Mouse (Mus musculus): Measurements from ENCODE around the gene Tsc22d3. TPM values are rescaled to one million over a fixed set of nuclear protein-coding genes. Genes with fewer than 3 reads are reported as not detected.
"Not testable (repeated sequence)": the region's sequence is repeated elsewhere in the genome, so short reads cannot be mapped to it uniquely, and the experiment has no call there.

Tsc22d3 gene
- polyA plus RNA-seq, 1 experiment from 2014 or later, result 223 TPM

DNA sequence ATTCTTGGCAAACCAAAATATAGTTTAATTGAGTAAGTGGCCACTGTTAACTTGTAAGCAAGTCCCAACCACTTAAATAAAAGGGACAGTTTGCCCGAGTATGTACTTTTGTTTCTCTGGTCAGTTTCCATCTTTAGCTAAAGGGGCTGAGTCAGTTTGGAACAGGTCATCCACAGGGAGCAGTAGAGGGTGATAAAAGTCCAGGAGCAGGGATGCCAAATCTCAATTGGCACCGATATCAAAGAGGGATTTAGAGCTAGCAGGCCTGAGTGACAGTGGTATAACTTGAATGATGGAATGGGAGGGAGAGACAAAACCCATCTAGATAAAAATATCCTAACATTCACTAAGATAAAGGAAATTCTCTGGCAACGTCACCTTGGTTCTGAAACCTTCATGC, 45.0 kb downstream of the Tsc22d3 start:
- H3K9me3 ChIP-seq (replicated peaks; ENCODE audit: control insufficient read depth, low read length), result no peaks in the 10 kb centered on the region
- peaks cover 25% of the 10 kb centered on the region for H3K4me1 ChIP-seq (ENCODE audit: control insufficient read depth, insufficient read depth, low read length)
- H3K4me3 ChIP-seq (ENCODE audit: low read length), result no peak overlapping the region
- no peaks in the 10 kb centered on the region for H3K36me3 ChIP-seq (ENCODE audit: control insufficient read depth, insufficient read depth)
- H3K27ac ChIP-seq (ENCODE audit: low read length), result peak overlapping the region; percentile 65
- no peak overlapping the region for H3K9ac ChIP-seq (ENCODE audit: low read length)
- WGBS, result 40% methylated on average over 3 of the region's 3 CpGs
- H3K4me2 ChIP-seq (ENCODE audit: low read depth, low read length), result no peak overlapping the region
- H3K27me3 ChIP-seq (ENCODE audit: control insufficient read depth, insufficient read depth, low read length), result 0 out of 2 replicates have a peak, but pooled peaks cover 2% of the 10 kb centered on the region
- ATAC-seq (replicated peaks; ENCODE audit: extremely low read depth, insufficient read depth, low FRiP score), result no peak

DNA sequence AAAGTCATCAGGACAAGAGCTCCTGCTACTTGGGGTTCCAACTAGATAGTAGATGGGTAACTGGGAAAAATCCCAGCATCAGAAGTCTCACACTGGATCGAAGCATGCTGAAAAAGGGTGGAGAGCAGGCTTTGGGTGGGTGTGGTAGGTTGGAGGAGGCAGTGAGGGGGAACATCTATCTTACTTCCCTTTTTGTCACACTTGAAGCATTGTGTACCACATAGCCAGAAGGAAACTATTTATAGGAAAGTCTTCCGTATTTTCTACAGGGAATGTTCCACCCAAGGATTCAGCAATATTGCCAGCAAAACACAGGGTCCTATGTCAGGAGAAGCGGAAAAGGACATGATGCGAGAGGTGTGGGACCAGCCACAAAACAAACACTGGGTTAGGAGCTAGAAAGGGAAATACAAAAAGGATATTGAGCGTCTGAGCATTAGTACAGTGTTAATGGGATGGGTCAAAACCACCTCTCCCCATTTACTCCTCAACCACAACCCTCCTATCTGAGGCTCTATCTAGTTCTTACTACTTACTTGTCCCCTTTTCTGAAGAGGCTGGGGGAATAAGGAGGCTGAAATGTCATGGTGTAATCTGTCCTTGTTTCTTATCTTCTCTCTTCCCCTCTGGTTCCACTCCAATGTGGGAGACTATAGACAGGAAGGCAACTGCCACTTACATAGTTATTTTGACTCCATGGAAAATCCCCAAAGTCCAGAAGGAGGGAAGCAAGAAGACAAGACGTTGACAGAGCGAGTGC, 52.6 kb downstream of the Tsc22d3 start:
- Histone ChIP-seq H3K4me2 (ENCODE audit: low read depth, low read length) (no peak overlapping the region), H3K4me1 (ENCODE audit: control insufficient read depth, insufficient read depth, low read length) (peaks cover 6% of the 10 kb centered on the region; the same call in 1 of the 2 replicates), H3K9ac (ENCODE audit: low read length) (no peak overlapping the region), H3K4me3 (ENCODE audit: low read length) (no peak overlapping the region), H3K9me3 (replicated peaks; ENCODE audit: control insufficient read depth, low read length) (no peaks in the 10 kb centered on the region), H3K27me3 (ENCODE audit: control insufficient read depth, insufficient read depth, low read length) (no peaks in the 10 kb centered on the region; the same call in 1 of the 2 replicates), H3K27ac (ENCODE audit: low read length) (peak overlapping the region; percentile 51), H3K36me3 (ENCODE audit: control insufficient read depth, insufficient read depth) (no peaks in the 10 kb centered on the region)
- 51% methylated on average over 7 of the region's 7 CpGs for WGBS
- no peak for ATAC-seq (replicated peaks; ENCODE audit: extremely low read depth, insufficient read depth, low FRiP score)

DNA sequence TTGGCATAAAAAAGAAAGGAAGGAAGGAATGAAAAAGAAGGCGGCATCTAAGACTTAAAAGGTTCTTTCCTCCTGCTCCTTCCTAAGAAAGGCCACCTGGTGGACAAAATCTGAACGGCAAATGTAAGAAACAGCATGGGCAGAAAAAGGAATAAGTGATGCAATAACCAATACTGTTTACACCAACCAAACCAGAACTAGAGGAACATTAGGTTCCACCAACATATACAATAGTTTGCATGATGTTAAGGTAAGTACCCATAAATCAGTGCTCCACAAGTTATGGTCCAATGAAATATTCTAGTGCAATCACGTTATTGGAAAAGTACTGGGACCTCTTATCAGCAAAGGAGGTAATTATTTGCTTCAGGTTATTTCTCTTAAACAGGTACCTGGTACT, 55.7 kb downstream of the Tsc22d3 start:
- Histone ChIP-seq H3K4me1 (ENCODE audit: control insufficient read depth, insufficient read depth, low read length) (peaks cover 9% of the 10 kb centered on the region; the same call in 1 of the 2 replicates), H3K4me3 (ENCODE audit: low read length) (no peak overlapping the region), H3K27ac (ENCODE audit: low read length) (no peak overlapping the region), H3K9ac (ENCODE audit: low read length) (no peak overlapping the region), H3K4me2 (ENCODE audit: low read depth, low read length) (no peak overlapping the region), H3K27me3 (ENCODE audit: control insufficient read depth, insufficient read depth, low read length) (no peaks in the 10 kb centered on the region; the same call in 1 of the 2 replicates), H3K9me3 (replicated peaks; ENCODE audit: control insufficient read depth, low read length) (no peaks in the 10 kb centered on the region), H3K36me3 (ENCODE audit: control insufficient read depth, insufficient read depth) (no peaks in the 10 kb centered on the region)
- ATAC-seq (replicated peaks; ENCODE audit: extremely low read depth, insufficient read depth, low FRiP score), result no peak
- 34% methylated on average over 3 of the region's 3 CpGs for WGBS

DNA sequence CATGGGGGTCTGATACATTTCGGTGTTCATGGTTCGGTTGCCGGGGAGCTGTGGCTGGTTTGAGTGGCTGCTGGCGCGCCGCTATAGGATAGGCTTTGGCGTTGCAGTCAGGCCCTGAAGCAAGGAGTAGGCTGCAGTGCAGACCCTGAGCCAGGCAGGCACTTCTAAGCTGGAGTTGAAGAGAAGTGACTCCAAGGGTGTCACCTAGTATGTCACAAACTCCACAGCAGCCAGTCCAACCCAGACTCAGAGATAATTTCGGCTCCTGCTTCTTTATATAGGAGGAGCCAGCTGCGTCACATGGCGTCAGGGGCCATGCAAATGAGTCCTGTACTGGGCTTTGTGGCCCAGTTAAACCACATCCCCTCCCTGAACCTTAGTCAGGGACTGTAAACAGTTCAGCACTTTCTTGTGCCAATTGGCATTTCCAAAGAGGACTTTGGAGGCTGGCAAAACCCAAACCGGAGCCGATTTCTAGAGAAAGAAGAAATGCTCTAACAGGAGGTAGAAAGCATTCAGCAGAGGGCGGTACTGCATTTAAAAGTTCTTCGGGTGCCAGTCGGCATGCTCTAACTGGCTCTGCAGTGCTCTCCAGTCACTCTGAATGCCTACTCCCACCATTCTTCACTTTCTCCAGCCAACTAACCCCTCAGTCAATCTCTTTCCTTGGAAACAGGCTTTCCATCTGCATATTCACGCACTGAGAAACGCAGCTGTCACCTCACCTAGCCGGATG, 57.4 kb downstream of the Tsc22d3 start:
- peak overlapping the region; percentile 81 for H3K9ac ChIP-seq (ENCODE audit: low read length)
- WGBS, result 21% methylated on average over 18 of the region's 18 CpGs

DNA sequence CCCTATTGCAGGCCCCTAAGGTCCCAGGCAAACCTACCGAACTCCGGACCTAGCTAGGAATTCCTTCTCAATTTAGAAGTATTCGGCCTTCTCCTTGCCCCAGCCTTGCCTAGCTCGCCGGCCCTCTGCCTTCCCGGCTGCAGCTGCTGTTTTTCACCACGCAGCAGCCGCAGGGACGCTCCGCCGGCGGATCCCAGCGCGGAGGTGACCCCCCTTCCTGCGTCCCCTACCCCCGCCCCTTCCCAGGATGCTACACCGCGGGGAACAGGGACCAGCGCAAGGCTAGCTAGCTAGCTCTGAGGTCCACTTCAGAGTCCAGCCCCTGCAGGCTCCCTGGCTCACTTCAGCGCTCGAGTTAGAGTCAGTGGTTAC, 58.0 kb downstream of the Tsc22d3 start:
- H3K27me3 ChIP-seq (ENCODE audit: control insufficient read depth, insufficient read depth, low read length), result no peaks in the 10 kb centered on the region
- peak; percentile 78 for ATAC-seq (replicated peaks; ENCODE audit: extremely low read depth, insufficient read depth, low FRiP score)
- H3K4me2 ChIP-seq (ENCODE audit: low read depth, low read length), result peak overlapping the region; percentile 72
- peak overlapping the region; percentile 81 for H3K9ac ChIP-seq (ENCODE audit: low read length)
- WGBS, result 9% methylated on average over 17 of the region's 21 CpGs
- H3K4me3 ChIP-seq (ENCODE audit: low read length), result peak overlapping the region; percentile 68
- H3K27ac ChIP-seq (ENCODE audit: low read length), result peak overlapping the region; percentile 95
- H3K36me3 ChIP-seq (ENCODE audit: control insufficient read depth, insufficient read depth), result no peaks in the 10 kb centered on the region
- peaks cover 16% of the 10 kb centered on the region for H3K4me1 ChIP-seq (ENCODE audit: control insufficient read depth, insufficient read depth, low read length)
- no peaks in the 10 kb centered on the region for H3K9me3 ChIP-seq (replicated peaks; ENCODE audit: control insufficient read depth, low read length)

More for the DNA sequence above, 57.4 kb downstream of the Tsc22d3 start:
- Histone ChIP-seq H3K27ac (ENCODE audit: low read length) (peak overlapping the region; percentile 95), H3K4me1 (ENCODE audit: control insufficient read depth, insufficient read depth, low read length) (peaks cover 14% of the 10 kb centered on the region), H3K4me2 (ENCODE audit: low read depth, low read length) (peak overlapping the region; percentile 72), H3K4me3 (ENCODE audit: low read length) (peak overlapping the region; percentile 68), H3K9me3 (replicated peaks; ENCODE audit: control insufficient read depth, low read length) (no peaks in the 10 kb centered on the region), H3K27me3 (ENCODE audit: control insufficient read depth, insufficient read depth, low read length) (no peaks in the 10 kb centered on the region), H3K36me3 (ENCODE audit: control insufficient read depth, insufficient read depth) (no peaks in the 10 kb centered on the region)
- ATAC-seq (replicated peaks; ENCODE audit: extremely low read depth, insufficient read depth, low FRiP score), result peak; percentile 88

DNA sequence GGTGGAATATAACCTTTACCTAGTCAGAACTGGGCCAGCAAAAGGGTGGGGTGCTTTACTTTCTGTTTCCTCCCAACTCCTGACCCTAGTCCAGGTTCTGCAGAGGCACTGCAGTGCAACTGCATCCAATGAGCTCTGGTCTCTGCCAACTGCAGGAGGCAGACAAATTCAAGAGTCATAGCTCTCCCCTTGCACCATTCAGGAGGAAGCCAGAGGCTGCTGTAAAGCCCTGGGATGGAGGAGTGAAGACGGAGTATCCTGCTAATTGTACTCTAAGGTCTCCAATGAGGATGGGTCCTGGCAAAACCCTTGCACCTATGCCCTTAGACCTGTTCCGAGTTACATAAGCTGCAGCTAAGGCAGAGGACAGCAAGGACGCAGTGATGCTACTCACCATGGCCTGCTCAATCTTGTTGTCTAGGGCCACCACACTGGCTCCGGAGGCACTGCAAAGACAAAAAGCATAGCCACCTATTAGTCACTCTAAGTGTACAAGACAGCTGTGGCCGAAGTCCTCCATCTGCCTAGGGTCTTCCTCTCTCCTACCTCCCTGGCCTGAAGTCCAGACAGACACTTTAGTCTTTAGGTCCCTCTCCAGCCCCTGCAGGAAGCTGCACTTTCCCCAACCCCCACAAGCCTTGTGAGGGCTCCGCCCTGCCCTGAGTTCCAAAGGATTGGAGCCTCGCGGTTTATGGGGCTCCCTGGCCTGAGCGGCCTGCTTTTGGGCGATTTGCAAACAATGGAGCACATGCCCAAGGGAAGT, 58.6 kb downstream of the Tsc22d3 start:
- 0 out of 2 replicates have a peak, but pooled peaks have one; percentile 3 for ATAC-seq (replicated peaks; ENCODE audit: extremely low read depth, insufficient read depth, low FRiP score)
- Histone ChIP-seq H3K36me3 (ENCODE audit: control insufficient read depth, insufficient read depth) (no peaks in the 10 kb centered on the region), H3K4me3 (ENCODE audit: low read length) (peak overlapping the region; percentile 68), H3K4me2 (ENCODE audit: low read depth, low read length) (peak overlapping the region; percentile 72), H3K27me3 (ENCODE audit: control insufficient read depth, insufficient read depth, low read length) (no peaks in the 10 kb centered on the region), H3K27ac (ENCODE audit: low read length) (peak overlapping the region; percentile 95), H3K9ac (ENCODE audit: low read length) (peak overlapping the region; percentile 81), H3K4me1 (ENCODE audit: control insufficient read depth, insufficient read depth, low read length) (peaks cover 16% of the 10 kb centered on the region), H3K9me3 (replicated peaks; ENCODE audit: control insufficient read depth, low read length) (no peaks in the 10 kb centered on the region)
- WGBS, result 18% methylated on average over 10 of the region's 10 CpGs

DNA sequence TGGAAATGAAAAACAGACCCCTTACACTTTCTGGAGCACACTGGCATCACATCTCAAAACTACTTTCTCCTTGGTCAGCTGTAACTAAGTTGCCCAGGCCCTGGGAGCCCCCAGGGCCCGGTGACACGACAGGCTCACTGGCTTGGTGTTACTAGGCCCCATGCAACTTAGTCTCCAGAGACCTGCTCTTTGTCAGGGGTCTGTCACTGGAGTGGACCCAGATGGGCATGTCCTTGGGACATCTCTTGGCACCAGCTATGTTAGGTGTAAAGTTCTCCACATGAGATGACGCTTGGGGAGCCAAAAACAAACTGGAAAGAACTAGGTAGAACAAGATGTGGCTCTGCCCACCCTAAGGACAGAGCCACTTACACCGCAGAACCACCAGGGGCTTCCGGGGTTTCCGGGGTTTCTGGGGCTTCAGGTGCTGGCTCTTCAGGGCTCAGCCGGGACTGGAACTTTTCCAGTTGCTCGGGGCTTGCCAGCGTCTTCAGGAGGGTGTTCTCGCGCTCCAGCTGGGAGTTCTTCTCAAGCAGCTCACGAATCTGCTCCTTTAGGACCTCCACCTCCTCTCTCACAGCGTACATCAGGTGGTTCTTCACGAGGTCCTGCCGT, 59.9 kb downstream of the Tsc22d3 start:
- no peaks in the 10 kb centered on the region for H3K36me3 ChIP-seq (ENCODE audit: control insufficient read depth, insufficient read depth)
- no peaks in the 10 kb centered on the region for H3K9me3 ChIP-seq (replicated peaks; ENCODE audit: control insufficient read depth, low read length)
- ATAC-seq (replicated peaks; ENCODE audit: extremely low read depth, insufficient read depth, low FRiP score), result no peak
- H3K27me3 ChIP-seq (ENCODE audit: control insufficient read depth, insufficient read depth, low read length), result no peaks in the 10 kb centered on the region
- H3K27ac ChIP-seq (ENCODE audit: low read length), result peak overlapping the region; percentile 95; the same call in 1 of the 2 replicates
- peak overlapping the region; percentile 68 for H3K4me3 ChIP-seq (ENCODE audit: low read length)
- peak overlapping the region; percentile 81 for H3K9ac ChIP-seq (ENCODE audit: low read length)
- 62% methylated on average over 13 of the region's 15 CpGs for WGBS
- peaks cover 20% of the 10 kb centered on the region for H3K4me1 ChIP-seq (ENCODE audit: control insufficient read depth, insufficient read depth, low read length)
- peak overlapping the region; percentile 72 for H3K4me2 ChIP-seq (ENCODE audit: low read depth, low read length)

DNA sequence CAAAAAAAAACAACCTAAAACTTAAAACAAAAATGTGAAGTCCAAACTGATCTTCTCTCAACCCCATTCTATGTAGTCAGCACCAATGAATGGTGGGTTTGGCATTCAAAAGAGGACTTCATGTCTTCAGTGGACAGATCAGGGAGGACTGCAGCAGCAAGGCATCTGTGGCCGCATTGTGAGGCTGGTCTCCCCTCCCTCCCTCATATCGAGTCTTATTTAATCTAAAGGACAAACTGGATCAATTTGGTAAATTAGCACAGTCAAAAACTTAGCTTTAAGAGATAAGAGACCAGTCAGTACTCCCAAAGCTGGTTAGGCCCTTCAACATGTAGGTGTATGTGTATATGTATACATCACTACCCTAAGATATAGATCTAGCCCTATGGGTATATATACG, 60.6 kb downstream of the Tsc22d3 start:
- ATAC-seq (replicated peaks; ENCODE audit: extremely low read depth, insufficient read depth, low FRiP score); H3K9me3 ChIP-seq (replicated peaks; ENCODE audit: control insufficient read depth, low read length); H3K27me3 ChIP-seq (ENCODE audit: control insufficient read depth, insufficient read depth, low read length); H3K36me3 ChIP-seq (ENCODE audit: control insufficient read depth, insufficient read depth); H3K9ac ChIP-seq (ENCODE audit: low read length); H3K4me3 ChIP-seq (ENCODE audit: low read length); H3K27ac ChIP-seq (ENCODE audit: low read length): not testable (repeated sequence)
- H3K4me1 ChIP-seq (ENCODE audit: control insufficient read depth, insufficient read depth, low read length), result peaks cover 24% of the 10 kb centered on the region
- peak overlapping the region; percentile 72 for H3K4me2 ChIP-seq (ENCODE audit: low read depth, low read length)
- 78% methylated on average over 3 of the region's 3 CpGs for WGBS
